Mouse (Mus musculus): ENCODE measurements at regions not wholly inside any gene's neighbourhood (a gene's known extent, or its start where the extent isn't known, plus 50 kb on each side); places are given as distances from the start of the nearest gene placed in this dataset.

DNA sequence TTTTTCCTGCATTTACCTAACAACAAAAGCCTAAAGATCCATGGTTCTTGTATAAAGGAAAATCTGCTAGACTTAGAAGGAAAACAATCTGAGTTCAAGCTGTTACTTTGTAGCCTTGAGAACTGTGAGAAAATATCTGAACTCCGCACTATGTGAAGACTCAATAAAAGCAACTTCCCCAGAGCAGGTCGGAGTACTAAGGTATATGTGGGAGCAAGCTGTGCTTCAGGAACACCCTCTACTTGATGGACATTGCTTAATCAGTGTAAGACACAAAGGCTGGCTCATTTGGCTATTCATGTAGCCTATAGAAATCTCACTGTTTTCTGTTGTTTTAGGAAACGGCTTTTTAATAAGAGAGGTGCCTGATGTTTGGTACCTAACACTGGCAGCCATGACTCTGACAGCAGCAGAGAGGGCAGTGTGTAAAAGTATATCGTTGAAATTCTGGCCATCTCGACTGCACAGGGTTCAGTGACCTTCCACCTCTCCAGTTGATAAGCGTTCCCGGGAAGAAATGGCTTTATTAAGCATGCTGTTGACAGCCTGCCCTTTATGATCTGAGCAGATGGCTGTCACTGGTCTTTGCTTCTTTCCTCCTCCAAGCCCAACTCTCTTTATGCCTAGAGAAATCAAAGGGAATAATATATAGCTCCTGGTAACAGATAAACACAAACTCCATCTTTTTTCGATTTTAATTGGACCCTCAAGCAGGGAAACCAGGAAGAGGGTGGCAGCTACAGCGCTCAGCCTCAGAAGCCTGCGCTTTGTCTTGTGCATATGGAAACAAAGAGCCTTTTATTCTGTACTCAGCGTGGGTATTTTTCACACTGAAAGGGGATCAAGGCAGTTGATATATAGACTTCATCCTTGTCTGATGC lies 443.7 kb upstream of the Sel1l start:
- no peak for DNase-seq (ENCODE audit: low spot score in 2 of 2)

GRCm38 (mm10) chr12:92291490-92291889 lies 442.5 kb upstream of the Sel1l start:
- no peak for DNase-seq (ENCODE audit: low spot score in 2 of 2)

GRCm38 (mm10) chr12:92285511-92285910 lies 436.6 kb upstream of the Sel1l start:
- no peak for DNase-seq (ENCODE audit: low spot score in 2 of 2)

DNA sequence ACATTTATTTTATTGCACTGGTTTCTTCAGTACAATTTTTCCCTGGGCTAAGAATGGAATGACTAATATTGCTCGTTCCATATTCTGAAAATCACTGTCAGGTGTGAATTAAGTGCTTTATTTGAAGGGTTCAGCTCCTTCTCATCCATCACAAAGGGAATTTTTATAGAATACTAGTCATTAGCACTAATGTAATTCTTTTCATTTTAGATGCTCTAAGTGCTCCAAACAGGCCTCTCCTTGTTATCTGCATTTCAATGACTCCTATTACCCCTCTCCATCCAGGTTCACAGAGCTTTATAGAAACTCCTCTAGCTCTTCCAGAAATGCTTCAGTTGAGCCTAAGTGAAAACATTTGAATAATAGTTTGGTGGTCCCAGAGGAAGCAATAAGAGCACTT lies 431.5 kb upstream of the Sel1l start:
- DNase-seq (ENCODE audit: low spot score in 2 of 2), result no peak

DNA sequence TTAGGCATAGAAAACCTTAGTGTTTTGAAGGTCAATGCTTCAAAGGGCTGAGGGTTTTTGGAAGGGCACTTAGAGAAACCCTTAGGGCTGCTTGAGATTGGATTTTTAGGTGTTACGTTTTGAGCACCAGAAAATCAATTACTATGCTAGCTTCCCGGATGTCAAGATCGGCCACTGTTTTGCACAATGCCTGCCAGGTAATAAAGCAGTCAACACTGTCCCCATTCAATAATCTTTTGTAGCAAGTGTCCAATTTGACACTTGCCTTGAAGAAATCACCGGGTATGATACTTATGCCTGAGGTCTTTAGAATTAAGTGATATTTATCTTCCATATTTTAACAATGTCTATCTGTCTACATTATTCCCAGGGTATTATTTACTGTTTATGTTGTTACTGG lies 403.0 kb upstream of the Sel1l start:
- no peak for DNase-seq (ENCODE audit: low spot score in 2 of 2)

DNA sequence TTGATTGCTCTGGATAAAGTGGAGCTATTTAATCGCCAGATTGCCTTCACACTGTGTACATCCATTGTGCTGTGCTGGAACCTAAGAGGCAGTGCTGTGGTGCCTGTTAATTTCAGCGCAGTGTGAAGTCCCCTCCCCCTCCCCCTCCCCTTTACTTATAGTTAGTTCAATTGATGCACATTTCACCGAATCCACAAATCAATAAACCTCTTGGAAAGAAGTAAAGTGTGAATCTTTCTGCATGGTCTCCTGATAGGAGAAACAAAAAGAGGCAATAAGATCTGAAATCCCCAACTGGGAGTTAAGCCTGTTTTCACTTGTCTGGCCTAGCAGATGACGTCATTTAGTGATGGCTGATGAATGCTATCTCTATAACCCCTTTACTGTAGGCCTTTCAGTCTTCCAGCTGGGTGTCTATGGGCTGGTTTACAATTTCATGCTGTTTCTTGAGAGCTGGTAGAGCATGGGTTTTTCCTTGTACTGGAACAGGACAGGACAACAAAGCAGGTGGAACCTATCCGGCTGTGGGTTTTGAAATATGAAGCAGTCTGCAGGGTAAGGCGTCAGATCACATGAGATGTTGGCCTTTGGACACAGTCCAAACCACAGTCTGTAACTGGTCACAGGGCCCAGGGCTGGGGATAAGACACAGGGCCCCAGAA lies 398.0 kb upstream of the Sel1l start:
- DNase-seq (ENCODE audit: low spot score in 2 of 2), result no peak

- DNase-seq (ENCODE audit: low spot score in 2 of 2), result no peak
These were observed 391.2 kb upstream of the Sel1l start for GRCm38 (mm10) chr12:92239956-92240699.

DNA sequence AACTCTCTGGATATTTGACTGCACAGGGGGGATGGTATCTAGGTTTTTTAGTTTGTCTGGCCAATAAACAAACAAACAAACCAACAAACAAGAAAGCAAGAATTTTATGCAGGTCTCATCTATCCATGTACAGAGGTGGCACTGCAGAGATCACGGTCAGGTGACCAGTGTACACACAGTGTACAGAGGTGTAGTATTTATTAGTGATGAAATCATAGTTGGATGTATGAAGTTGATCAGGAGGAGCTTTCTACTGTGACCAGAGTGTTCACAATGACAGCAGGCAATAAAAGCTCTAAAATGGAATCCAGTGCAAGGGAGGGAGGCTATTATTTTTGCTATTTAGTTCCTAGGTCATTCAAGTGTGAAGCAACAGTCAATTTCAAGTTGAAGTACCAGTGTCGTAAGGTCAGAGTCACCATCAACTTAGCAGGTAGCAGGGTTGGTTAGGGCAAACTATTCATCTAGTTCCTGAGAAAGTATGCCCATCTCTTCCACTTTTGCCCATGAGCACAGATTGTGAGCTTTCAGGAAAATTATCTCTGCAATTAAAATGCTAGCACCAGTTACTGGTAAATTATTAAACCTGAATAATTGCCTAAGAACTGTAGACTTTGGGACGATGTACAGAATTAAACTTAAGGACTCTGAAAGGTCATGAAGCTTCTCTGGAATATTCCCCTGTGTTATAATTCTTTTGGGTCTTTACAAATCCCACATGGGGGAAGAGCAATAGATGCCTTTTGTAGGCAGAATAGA lies 384.9 kb upstream of the Sel1l start:
- DNase-seq (ENCODE audit: low spot score in 2 of 2), result no peak

GRCm38 (mm10) chr12:92228585-92228984 lies 379.6 kb upstream of the Sel1l start:
- DNase-seq (ENCODE audit: low spot score in 2 of 2), result no peak

GRCm38 (mm10) chr12:92203351-92203750 lies 354.4 kb upstream of the Sel1l start:
- DNase-seq (ENCODE audit: low spot score in 2 of 2), result no peak

DNA sequence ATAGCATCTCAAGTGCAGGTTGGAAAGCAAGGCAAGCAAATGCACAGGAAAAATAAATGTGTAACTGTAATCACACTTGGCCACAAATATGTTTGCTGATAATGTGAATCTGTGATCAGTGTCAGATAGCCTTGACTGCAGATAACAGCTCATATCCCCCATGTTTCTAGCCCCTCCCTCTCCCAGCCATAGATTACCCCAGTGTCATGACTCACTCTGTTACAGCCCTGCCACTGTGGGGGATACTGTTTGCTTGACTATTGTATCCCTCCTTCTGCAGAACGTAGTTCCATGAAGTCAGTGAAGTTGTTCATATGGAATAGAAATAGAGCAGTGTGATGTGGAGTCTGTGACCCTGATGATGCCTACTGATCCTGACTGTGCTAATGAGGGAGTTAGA lies 351.6 kb upstream of the Sel1l start:
- DNase-seq (ENCODE audit: low spot score in 2 of 2), result no peak

- no peak for DNase-seq (ENCODE audit: low spot score in 2 of 2)
These were observed 350.0 kb upstream of the Sel1l start for GRCm38 (mm10) chr12:92198738-92199477.

DNA sequence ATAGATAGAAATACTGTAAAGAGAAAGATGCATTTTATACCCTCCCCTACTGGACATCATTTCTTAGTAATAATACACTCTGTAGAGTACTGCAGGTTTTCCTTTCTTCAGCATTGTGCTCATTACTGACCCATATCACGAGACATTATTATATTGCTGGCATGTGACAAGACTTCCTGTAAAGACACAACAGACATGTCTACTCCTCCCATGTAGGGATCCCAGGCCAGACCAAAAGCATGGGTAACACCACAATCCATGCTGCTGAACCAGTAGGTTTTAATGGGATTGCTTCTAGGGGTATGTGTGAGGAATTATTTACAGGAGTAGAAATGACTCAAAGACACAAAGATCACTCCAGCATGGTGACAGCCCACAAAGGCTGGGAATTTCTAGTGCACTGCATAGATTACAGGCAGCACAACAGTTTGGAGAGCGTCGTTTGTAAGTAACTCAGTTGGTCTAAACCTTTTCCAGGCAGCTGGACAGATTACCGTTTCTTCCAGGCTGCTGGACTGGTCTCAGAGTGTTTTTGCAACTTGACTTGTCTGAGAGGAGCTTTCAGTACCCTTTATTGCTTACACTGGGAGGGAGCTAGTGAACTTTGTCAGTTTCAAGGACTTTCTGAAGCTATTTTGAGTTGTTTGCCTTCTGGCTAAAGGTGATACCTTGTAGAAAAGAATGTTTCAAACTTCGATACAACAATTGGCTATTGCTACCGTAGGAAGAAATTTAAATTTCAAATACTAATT lies 345.2 kb upstream of the Sel1l start:
- DNase-seq (ENCODE audit: low spot score in 2 of 2), result no peak

GRCm38 (mm10) chr12:92193199-92193933 lies 344.4 kb upstream of the Sel1l start:
- DNase-seq (ENCODE audit: low spot score in 2 of 2), result no peak

GRCm38 (mm10) chr12:92189022-92189421 lies 340.1 kb upstream of the Sel1l start:
- no peak for DNase-seq (ENCODE audit: low spot score in 2 of 2)

DNA sequence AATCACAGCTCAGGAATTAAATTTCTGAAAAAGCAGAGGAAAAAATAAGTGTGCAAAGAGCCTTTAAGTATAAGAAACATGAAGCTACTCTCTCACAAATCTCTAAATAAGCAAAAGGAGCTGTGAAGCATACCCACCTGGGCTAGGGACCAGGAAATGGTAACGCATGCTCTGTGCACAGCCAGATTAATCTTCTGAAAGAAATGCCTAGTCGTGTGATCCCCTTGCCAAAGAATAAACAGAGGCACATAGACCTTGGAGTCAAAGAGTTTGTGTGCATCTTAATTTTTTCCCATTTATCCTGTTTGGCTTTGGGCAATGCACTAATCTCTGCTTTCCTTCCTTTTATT lies 338.2 kb upstream of the Sel1l start:
- DNase-seq (ENCODE audit: low spot score in 2 of 2), result no peak

DNA sequence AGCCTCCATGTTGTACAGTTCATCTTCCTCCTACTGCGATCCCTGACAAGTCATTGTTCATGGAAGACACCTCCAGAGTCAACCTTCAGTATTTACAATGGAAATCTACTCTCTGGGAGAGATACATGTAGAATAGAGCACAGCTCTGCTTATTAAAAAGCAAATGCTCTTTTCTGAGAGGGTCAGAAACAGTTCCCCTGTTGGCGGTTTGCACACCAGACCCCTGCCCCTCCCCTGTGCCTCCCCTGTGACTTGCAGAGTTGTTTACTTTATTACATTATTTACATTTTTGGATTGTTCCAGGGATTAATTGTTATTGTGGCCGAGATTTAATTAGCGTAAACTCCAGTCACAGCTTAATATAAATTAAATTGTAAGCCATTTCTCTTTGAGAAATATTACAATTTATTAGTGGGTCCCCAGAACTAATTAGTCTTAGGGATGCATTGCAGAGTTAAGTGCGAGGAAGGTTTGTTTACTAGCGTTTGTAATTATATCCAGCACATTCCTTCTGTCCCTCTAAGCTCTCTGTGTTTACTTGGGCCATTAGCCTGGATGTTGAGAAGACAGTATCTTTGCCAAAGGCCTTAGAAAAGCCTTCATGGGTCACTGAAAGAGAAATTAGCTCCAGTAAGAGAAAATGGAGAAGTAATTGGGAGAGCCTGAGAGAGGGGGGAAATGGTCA lies 337.6 kb upstream of the Sel1l start:
- no peak for DNase-seq (ENCODE audit: low spot score in 2 of 2)

DNA sequence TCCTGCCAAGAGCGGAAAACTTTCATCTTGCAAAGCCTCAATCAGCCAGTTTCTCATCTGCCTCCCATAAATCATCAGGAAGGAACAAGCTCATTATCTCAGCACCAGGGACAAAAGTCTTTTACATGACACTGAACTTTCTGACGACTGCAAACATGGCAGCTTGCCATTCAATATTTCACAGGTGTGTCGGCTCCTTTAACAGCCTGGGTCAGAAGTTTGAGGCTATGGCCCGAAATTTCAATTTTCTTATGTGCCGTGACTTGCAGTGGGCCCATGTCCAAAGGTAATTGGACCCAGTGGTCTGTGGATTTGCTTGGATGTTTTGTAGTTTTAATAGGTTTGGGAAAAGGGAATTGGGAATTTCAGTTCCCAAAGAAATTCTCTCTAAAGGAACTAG lies 330.3 kb upstream of the Sel1l start:
- no peak for DNase-seq (ENCODE audit: low spot score in 2 of 2)

GRCm38 (mm10) chr12:92156726-92157125 lies 307.8 kb upstream of the Sel1l start:
- no peak for DNase-seq (ENCODE audit: low spot score in 2 of 2)
